Mouse (Mus musculus) liver, embryonic 14.5 days (tissue): ENCODE results near the gene Lamb1. TPM values are rescaled to one million over a fixed set of nuclear protein-coding genes. Genes with fewer than 3 reads are reported as not detected.

Experiments used
- ATAC-seq: fragments of 200-750 bp; cut with Nextera tagmentation; 2 replicates; pipeline ENCODE4 v1.8.0; 2017; ENCODE audit warnings: moderate number of reproducible peaks, mild to moderate bottlenecking, moderate library complexity; ENCODE audit not compliant: insufficient read depth
- DNase-seq, 3 experiments: peaks; one replicate each; pipeline ENCODE4 v3.0.0-alpha.2; 2012 to 2013; ENCODE audit warnings: low read depth in 3 of 3, low spot score in 3 of 3
- H3K27ac ChIP-seq: fragments of 300-500 bp; sonication (generic); 2 replicates; pipeline ENCODE4 v1.5.1; 2014; ENCODE audit warnings: moderate library complexity, mild to moderate bottlenecking, control low read depth, inconsistent platforms
- H3K27me3 ChIP-seq: fragments of 300-500 bp; sonication (generic); 2 replicates; pipeline ENCODE4 v1.6.1; 2014; ENCODE audit warnings: mild to moderate bottlenecking, low read length, moderate library complexity; ENCODE audit not compliant: control insufficient read depth, insufficient read depth
- H3K36me3 ChIP-seq: fragments of 300-500 bp; sonication (generic); replicated peaks from 2 replicates; pipeline ENCODE4 v1.6.1; 2014; ENCODE audit warnings: low read depth; ENCODE audit not compliant: control insufficient read depth, insufficient read depth
- H3K4me1 ChIP-seq, 2 experiments: fragments of 200-500 bp in 1 of 2; fragments of 300-500 bp in 1 of 2; sonication (generic) in 1 of 2; replicated peaks; 2 replicates each; pipeline ENCODE4 v1.6.1; 2012 to 2014; ENCODE audit warnings: antibody characterized with exemption in 1 of 2, inconsistent platforms in 1 of 2, low read length in 1 of 2; ENCODE audit not compliant: control insufficient read depth in 2 of 2, insufficient read depth in 2 of 2
- H3K4me2 ChIP-seq: fragments of 300-500 bp; sonication (generic); 2 replicates; pipeline ENCODE4 v1.6.1; 2014; ENCODE audit warnings: low read depth, mild to moderate bottlenecking, control low read depth, moderate library complexity
- H3K4me3 ChIP-seq, 2 experiments: fragments of 200-500 bp in 1 of 2; fragments of 300-500 bp in 1 of 2; sonication (generic) in 1 of 2; 2 replicates each; pipeline ENCODE4 v1.5.1; 2012 to 2014; ENCODE audit warnings: low read depth in 2 of 2, low read length in 2 of 2, mild to moderate bottlenecking in 2 of 2, control low read depth in 1 of 2, inconsistent platforms in 1 of 2, moderate library complexity in 1 of 2; ENCODE audit not compliant: insufficient read depth in 1 of 2
- H3K9ac ChIP-seq: fragments of 300-500 bp; sonication (generic); replicated peaks from 2 replicates; pipeline ENCODE4 v1.6.1; 2014; ENCODE audit warnings: mild to moderate bottlenecking, control low read depth, moderate library complexity
- H3K9me3 ChIP-seq: fragments of 300-500 bp; sonication (generic); 2 replicates; pipeline ENCODE4 v1.6.1; 2016; ENCODE audit warnings: low read length, mixed read lengths; ENCODE audit not compliant: control insufficient read depth
- CTCF ChIP-seq: IDR thresholded peaks from 2 replicates; pipeline ENCODE4 v1.5.1; 2016; ENCODE audit warnings: antibody characterized with exemption, low read depth, control low read depth
- EP300 ChIP-seq: IDR thresholded peaks from 2 replicates; pipeline ENCODE4 v1.6.1; 2016; ENCODE audit warnings: antibody characterized with exemption, low read depth
- WGBS: fragments of 180-500 bp; shearing (Covaris S2); extraction: QIAGEN DNeasy Blood & Tissue Kit; methylation state at CpG from one replicate; pipeline ENCODE4 v1.1.7; 2014; ENCODE audit not compliant: insufficient replicate concordance; 5-methylcytosine and 5-hydroxymethylcytosine counted together
- polyA plus RNA-seq, 2 experiments: library from polyadenylated mRNA; depleted of rRNA in 1 of 2; stranded (reverse) in 1 of 2; unstranded in 1 of 2; fragments of >200 nt; fragmentation: Nextera tagmentation in 1 of 2; extraction: Ambion mirVana in 1 of 2; gene quantifications; 2 replicates each; pipeline versions ENCODE4 v1.2.1 to v1.2.3; 2012 to 2014

Gene Lamb1
- polyA plus RNA-seq, 2 experiments, result 1.9 to 2.6 TPM

GRCm38 (mm10) chr12:31280318-31280717 lies 15.3 kb downstream of the Lamb1 start:
- Histone ChIP-seq H3K4me3 (no peak overlapping the region), H3K4me1 (no peaks in the 10 kb centered on the region), H3K9me3 (no peaks in the 10 kb centered on the region), H3K4me2 (no peak overlapping the region), H3K27ac (no peak overlapping the region), H3K27me3 (no peaks in the 10 kb centered on the region), H3K36me3 (no peaks in the 10 kb centered on the region), H3K9ac (no peak overlapping the region)
- WGBS, result 63% methylated on average over 7 of the region's 7 CpGs
- DNase-seq (no peak), ATAC-seq (no peak)
- TF ChIP-seq EP300, result no peak
- TF ChIP-seq CTCF, result no peak

GRCm38 (mm10) chr12:31281100-31281591 lies 16.1 kb downstream of the Lamb1 start:
- no peak overlapping the region for H3K4me2 ChIP-seq
- H3K36me3 ChIP-seq, result no peaks in the 10 kb centered on the region
- no peak for DNase-seq
- H3K9me3 ChIP-seq, result no peaks in the 10 kb centered on the region
- no peak overlapping the region for H3K9ac ChIP-seq
- H3K4me1 ChIP-seq, result no peaks in the 10 kb centered on the region
- no peaks in the 10 kb centered on the region for H3K27me3 ChIP-seq
- no peak overlapping the region for H3K4me3 ChIP-seq
- 58% methylated on average over 9 of the region's 9 CpGs for WGBS
- no peak for ATAC-seq
- TF ChIP-seq EP300 (no peak), CTCF (no peak)
- H3K27ac ChIP-seq, result no peak overlapping the region

- DNase-seq, result no peak
- no peak overlapping the region for H3K27ac ChIP-seq
- no peak overlapping the region for H3K9ac ChIP-seq
- no peaks in the 10 kb centered on the region for H3K27me3 ChIP-seq
- 56% methylated on average over 5 of the region's 5 CpGs for WGBS
- H3K4me3 ChIP-seq, result no peak overlapping the region
- no peaks in the 10 kb centered on the region for H3K4me1 ChIP-seq
- ATAC-seq, result no peak
- no peaks in the 10 kb centered on the region for H3K9me3 ChIP-seq
- TF ChIP-seq CTCF (no peak), EP300 (no peak)
- H3K4me2 ChIP-seq, result no peak overlapping the region
- no peaks in the 10 kb centered on the region for H3K36me3 ChIP-seq
These were observed 17.2 kb downstream of the Lamb1 start for GRCm38 (mm10) chr12:31282241-31282640.

- Histone ChIP-seq H3K4me2 (no peak overlapping the region), H3K36me3 (no peaks in the 10 kb centered on the region), H3K4me1 (no peaks in the 10 kb centered on the region), H3K27me3 (no peaks in the 10 kb centered on the region), H3K27ac (no peak overlapping the region), H3K9me3 (no peaks in the 10 kb centered on the region), H3K4me3 (no peak overlapping the region), H3K9ac (no peak overlapping the region)
- ATAC-seq, result no peak
- no peak for DNase-seq
- 49% methylated on average over 4 of the region's 4 CpGs for WGBS
- TF ChIP-seq EP300 (no peak), CTCF (no peak)
These were observed 18.1 kb downstream of the Lamb1 start for GRCm38 (mm10) chr12:31283131-31283530.

- 68% methylated on average over 4 of the region's 4 CpGs for WGBS
- H3K4me3 ChIP-seq, result no peak overlapping the region
- ATAC-seq (no peak), DNase-seq (no peak)
- no peaks in the 10 kb centered on the region for H3K9me3 ChIP-seq
- H3K9ac ChIP-seq, result no peak overlapping the region
- H3K4me1 ChIP-seq, result no peaks in the 10 kb centered on the region
- no peak overlapping the region for H3K27ac ChIP-seq
- TF ChIP-seq CTCF (no peak), EP300 (no peak)
- H3K4me2 ChIP-seq, result no peak overlapping the region
- no peaks in the 10 kb centered on the region for H3K27me3 ChIP-seq
- no peaks in the 10 kb centered on the region for H3K36me3 ChIP-seq
These were observed 18.6 kb downstream of the Lamb1 start for GRCm38 (mm10) chr12:31283617-31284136.
